Mouse (Mus musculus): ENCODE results near the gene Arfgap2. TPM values are rescaled to one million over a fixed set of nuclear protein-coding genes. Genes with fewer than 3 reads are reported as not detected.

Arfgap2 gene
- polyA plus RNA-seq, 1 experiment from 2014 or later = 64.8 TPM

Other genes with a start within 250 kb of the Arfgap2 start
- gene Rapsn, start 229.4 kb upstream of the Arfgap2 start, polyA plus RNA-seq (2015; fragmentation: Nextera tagmentation; extraction: Ambion mirVana) = 0.99 and 1.0 TPM in 2 replicates
- 130 and 133 TPM in 2 replicates for gene Psmc3, start 211.0 kb upstream of the Arfgap2 start, polyA plus RNA-seq (2015; fragmentation: Nextera tagmentation; extraction: Ambion mirVana)
- gene Slc39a13, start 194.6 kb upstream of the Arfgap2 start, polyA plus RNA-seq (2015; fragmentation: Nextera tagmentation; extraction: Ambion mirVana) = 10.4 and 12.2 TPM in 2 replicates
- gene Spi1, start 182.6 kb upstream of the Arfgap2 start, polyA plus RNA-seq (2015; fragmentation: Nextera tagmentation; extraction: Ambion mirVana) = 16.6 and 18.2 TPM in 2 replicates
- gene Mybpc3, start 146.8 kb upstream of the Arfgap2 start, polyA plus RNA-seq (2015; fragmentation: Nextera tagmentation; extraction: Ambion mirVana) = 0.07 and 0.08 TPM in 2 replicates
- 5.3 and 5.4 TPM in 2 replicates for gene Madd, start 81.1 kb upstream of the Arfgap2 start, polyA plus RNA-seq (2015; fragmentation: Nextera tagmentation; extraction: Ambion mirVana)
- 18.8 and 20.8 TPM in 2 replicates for gene Nr1h3, start 62.1 kb upstream of the Arfgap2 start, polyA plus RNA-seq (2015; fragmentation: Nextera tagmentation; extraction: Ambion mirVana)
- gene Acp2, start 62.1 kb upstream of the Arfgap2 start, polyA plus RNA-seq (2015; fragmentation: Nextera tagmentation; extraction: Ambion mirVana) = 10.6 and 11.3 TPM in 2 replicates
- 5.9 and 6.2 TPM in 2 replicates for gene Ddb2, start 28.0 kb upstream of the Arfgap2 start, polyA plus RNA-seq (2015; fragmentation: Nextera tagmentation; extraction: Ambion mirVana)
- gene Pacsin3, start 9.0 kb upstream of the Arfgap2 start, polyA plus RNA-seq (2015; fragmentation: Nextera tagmentation; extraction: Ambion mirVana) = 18.2 and 19.9 TPM in 2 replicates
- 6.0 and 6.7 TPM in 2 replicates for gene 1110051M20Rik, start 179.7 kb downstream of the Arfgap2 start, polyA plus RNA-seq (2015; fragmentation: Nextera tagmentation; extraction: Ambion mirVana)
- gene Lrp4, start 192.5 kb downstream of the Arfgap2 start, polyA plus RNA-seq (2015; fragmentation: Nextera tagmentation; extraction: Ambion mirVana) = 1.4 and 1.7 TPM in 2 replicates